ENCODE assay signal across 11 mouse cellular contexts in genomic region chr3:37916786-37917479, GRCm38 (mm10).
A peak's percentile ranks its signal among the peaks of the same experiment; 100 is the strongest.
DNase-seq lines count a peak whose midpoint lies in the region; ATAC-seq lines count a peak whose summit lies in the region.
"Had no signal": no experiment of that assay in that cellular context is flagged by ENCODE, and none has a peak within 500 bp of the region (broad histone marks: within the 10 kb centered on the region; RNA-seq: fewer than 3 reads in every experiment).

No protein-coding gene starts in this region.

- H3K4me2 ChIP-seq in hindbrain, embryonic 11.5 days (replicated peaks; ENCODE audit: low read depth, low read length): no peak overlapping the region
- no peak overlapping the region for H3K4me2 ChIP-seq in hindbrain, embryonic 16.5 days (ENCODE audit: low read length)
- H3K4me2 ChIP-seq in neural tube, embryonic 12.5 days (replicated peaks): peak overlapping the region; percentile 35

- H3K36me3 ChIP-seq in hindbrain, embryonic 11.5 days (ENCODE audit: control insufficient read depth, insufficient read depth, low read length): no peaks in the 10 kb centered on the region
- H3K36me3 ChIP-seq in hindbrain, embryonic 16.5 days (ENCODE audit: control insufficient read depth, insufficient read depth, low read length): no peaks in the 10 kb centered on the region
- H3K36me3 ChIP-seq in neural tube, embryonic 12.5 days: no peaks in the 10 kb centered on the region

- peak; percentile 74 for ATAC-seq in hindbrain, embryonic 11.5 days (ENCODE audit: low FRiP score)
- ATAC-seq in hindbrain, embryonic 16.5 days: no peak
- peak; percentile 92 for ATAC-seq in neural tube, embryonic 12.5 days (ENCODE audit: low FRiP score, low read depth)

- H3K4me1 ChIP-seq in hindbrain, embryonic 11.5 days (replicated peaks; ENCODE audit: control insufficient read depth, insufficient read depth, low read length): no peaks in the 10 kb centered on the region
- H3K4me1 ChIP-seq in hindbrain, embryonic 16.5 days (ENCODE audit: control insufficient read depth, insufficient read depth, low read depth, low read length): no peaks in the 10 kb centered on the region
- peaks cover 9% of the 10 kb centered on the region for H3K4me1 ChIP-seq in neural tube, embryonic 12.5 days

- peaks cover 14% of the 10 kb centered on the region for H3K27me3 ChIP-seq in hindbrain, embryonic 11.5 days (ENCODE audit: control insufficient read depth, insufficient read depth, low read length)
- H3K27me3 ChIP-seq in hindbrain, embryonic 16.5 days (replicated peaks; ENCODE audit: control insufficient read depth, insufficient read depth, low read length): no peaks in the 10 kb centered on the region
- peaks cover 59% of the 10 kb centered on the region for H3K27me3 ChIP-seq in neural tube, embryonic 12.5 days (replicated peaks)

- no peak overlapping the region for H3K9ac ChIP-seq in hindbrain, embryonic 11.5 days (ENCODE audit: low read depth, low read length)
- H3K9ac ChIP-seq in hindbrain, embryonic 16.5 days (ENCODE audit: low read depth, low read length): no peak overlapping the region
- H3K9ac ChIP-seq in neural tube, embryonic 12.5 days: no peak overlapping the region
- H3K9ac ChIP-seq: liver, embryonic 14.5 days had no signal

- H3K9me3 ChIP-seq in hindbrain, embryonic 11.5 days (ENCODE audit: control insufficient read depth, low read length): no peaks in the 10 kb centered on the region
- no peaks in the 10 kb centered on the region for H3K9me3 ChIP-seq in hindbrain, embryonic 16.5 days (ENCODE audit: control insufficient read depth, low read length)
- H3K9me3 ChIP-seq in neural tube, embryonic 12.5 days: no peaks in the 10 kb centered on the region

- no peak overlapping the region for H3K4me3 ChIP-seq in hindbrain, embryonic 11.5 days (ENCODE audit: low read depth, low read length)
- no peak overlapping the region for H3K4me3 ChIP-seq in hindbrain, embryonic 16.5 days (ENCODE audit: low read length)
- no peak overlapping the region for H3K4me3 ChIP-seq in neural tube, embryonic 12.5 days

- no peak overlapping the region for H3K27ac ChIP-seq in hindbrain, embryonic 11.5 days (ENCODE audit: low read depth, low read length)
- H3K27ac ChIP-seq in hindbrain, embryonic 16.5 days (ENCODE audit: low read depth, low read length): no peak overlapping the region
- no peak overlapping the region for H3K27ac ChIP-seq in neural tube, embryonic 12.5 days
- H3K27ac ChIP-seq: liver, embryonic 14.5 days had no signal

- peak; percentile 52 for DNase-seq in hindbrain, embryonic 11.5 days (ENCODE audit: low spot score)
- DNase-seq in embryo, embryonic 11.5 days (ENCODE audit: low read depth, low spot score): peak; percentile 56
- DNase-seq in kidney, adult 8-10 months: peak; percentile 43 to 72
- DNase-seq in spleen, postnatal 4 days (ENCODE audit: low spot score in 2 of 2): no peak
- no peak for DNase-seq in layer of hippocampus, postnatal 36 days
- no peak for DNase-seq in layer of hippocampus, postnatal 25 days (ENCODE audit: extremely low spot score in 1 of 2, low spot score in 1 of 2)
- DNase-seq: cerebellum, adult 2 months; thymus, postnatal 4 days had no signal

- WGBS in hindbrain, embryonic 11.5 days: 11% methylated on average over 14 of the region's 14 CpGs
- WGBS in hindbrain, embryonic 16.5 days: 13% methylated on average over 14 of the region's 14 CpGs
- WGBS in neural tube, embryonic 12.5 days: 5% methylated on average over 14 of the region's 14 CpGs

Comparison
In these comparisons a context has a peak if more than half of its experiments do, and no peak if none do; other contexts are left out.
1. DNase-seq: peak in hindbrain, embryonic 11.5 days (single experiment), embryo, embryonic 11.5 days (single experiment) and kidney, adult 8-10 months (2 of 2); none in spleen, postnatal 4 days (0 of 2), layer of hippocampus, postnatal 36 days (0 of 2) and layer of hippocampus, postnatal 25 days (0 of 2).